Mouse (Mus musculus): Measurements from ENCODE around the gene Mtfp1.
A peak's percentile ranks its signal among the peaks of the same experiment; 100 is the strongest.

DNA sequence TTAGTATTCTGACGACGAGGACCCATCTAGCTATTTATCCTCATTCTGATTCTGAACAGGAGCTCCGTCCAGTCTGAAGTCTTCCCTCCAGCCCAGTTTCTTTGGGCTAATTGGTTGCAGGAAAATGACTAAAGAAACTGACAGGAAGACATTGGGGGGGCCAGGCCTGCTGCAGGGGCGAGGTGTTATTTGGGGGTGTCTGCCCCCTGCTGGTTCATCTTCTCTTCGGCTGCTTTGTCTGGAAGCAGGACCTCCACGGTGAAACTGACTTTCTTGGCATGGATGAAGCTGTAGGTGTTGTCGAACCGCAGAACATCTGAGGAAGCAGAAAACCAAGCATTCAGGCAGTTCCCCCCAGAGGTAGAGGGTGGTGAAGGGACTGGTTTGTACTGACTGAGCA, 2.9 kb upstream of the Mtfp1 start:
- TF ChIP-seq CTCF (IDR thresholded peaks at IDR 0.05; ENCODE audit: low read depth, low read length) (peak; percentile 27), POLR2A (IDR thresholded peaks at IDR 0.05; ENCODE audit: insufficient read depth, low read length) (no peak), EP300 (IDR thresholded peaks at IDR 0.05; ENCODE audit: insufficient read depth, low read depth, low read length) (no peak)
